11 mouse cellular contexts compared by ENCODE assay signal in the genomic region with DNA sequence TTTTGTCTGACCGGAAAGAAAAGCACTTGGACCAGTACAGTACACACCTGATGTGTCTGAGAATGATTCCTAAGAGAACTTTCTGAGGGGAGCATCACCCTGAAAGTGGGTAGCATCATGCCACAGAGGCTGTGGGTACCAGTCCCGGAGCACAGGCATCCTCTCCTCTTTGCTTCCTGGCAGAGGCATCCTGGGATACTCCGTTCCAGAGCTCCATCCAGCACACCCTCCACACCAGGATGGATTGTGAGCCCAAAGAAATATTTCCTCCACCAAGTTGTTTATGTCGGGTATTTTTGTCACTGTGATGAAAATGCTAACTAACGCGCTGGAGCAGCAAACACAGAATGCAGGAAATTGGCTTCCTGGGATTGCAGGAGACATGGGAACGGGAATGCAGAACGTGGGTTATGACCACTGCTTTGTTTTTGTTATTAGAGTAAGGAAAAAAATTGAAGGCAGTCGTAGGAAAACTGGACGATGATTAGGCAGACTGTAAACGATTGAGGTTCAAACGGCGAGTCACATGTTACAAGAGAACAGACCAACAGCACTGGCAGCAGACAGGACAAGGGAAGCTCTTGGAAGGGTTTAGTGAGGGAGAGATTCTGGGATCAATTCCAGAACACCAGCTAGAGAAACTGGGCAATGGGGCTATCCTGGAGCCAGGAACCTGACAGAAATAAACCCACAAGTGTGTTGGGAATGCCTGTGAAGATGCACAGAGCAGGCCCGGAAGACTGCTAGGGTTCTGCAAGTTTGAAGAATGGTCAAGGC.
A peak's percentile ranks its signal among the peaks of the same experiment; 100 is the strongest.
DNase-seq lines count a peak whose midpoint lies in the region; ATAC-seq lines count a peak whose summit lies in the region.
"Had no signal": no experiment of that assay in that cellular context is flagged by ENCODE, and none has a peak within 500 bp of the region (broad histone marks: within the 10 kb centered on the region; RNA-seq: fewer than 3 reads in every experiment).

No protein-coding gene starts in this region.

- no peaks in the 10 kb centered on the region for H3K4me1 ChIP-seq in intestine, embryonic 16.5 days (ENCODE audit: control insufficient read depth, insufficient read depth, low read length)
- H3K4me1 ChIP-seq in intestine, embryonic 15.5 days (replicated peaks), result no peaks in the 10 kb centered on the region
- H3K4me1 ChIP-seq in limb, embryonic 13.5 days, result peaks cover 16% of the 10 kb centered on the region

- H3K4me3 ChIP-seq in intestine, embryonic 16.5 days (ENCODE audit: low read length), result no peak overlapping the region
- H3K4me3 ChIP-seq in intestine, embryonic 15.5 days (replicated peaks), result no peak overlapping the region
- no peak overlapping the region for H3K4me3 ChIP-seq in limb, embryonic 13.5 days
- H3K4me3 ChIP-seq: erythroblast, embryonic 14.5 days; hindbrain, embryonic 10.5 days had no signal

- WGBS in intestine, embryonic 16.5 days, result 59% methylated on average over 14 of the region's 14 CpGs
- 52% methylated on average over 14 of the region's 14 CpGs for WGBS in intestine, embryonic 15.5 days
- WGBS in limb, embryonic 13.5 days, result 59% methylated on average over 14 of the region's 14 CpGs

- no peak overlapping the region for H3K9ac ChIP-seq in intestine, embryonic 16.5 days (ENCODE audit: low read depth, low read length)
- H3K9ac ChIP-seq in intestine, embryonic 15.5 days, result no peak overlapping the region
- H3K9ac ChIP-seq in limb, embryonic 13.5 days, result no peak overlapping the region

- peak; percentile 39 to 49 for DNase-seq in cerebellum, postnatal 10 days
- DNase-seq in cerebellum, adult 11-12 months, result no peak
- DNase-seq in NIH3T3 (ENCODE audit: low read depth), result peak; percentile 68
- DNase-seq in layer of hippocampus, adult 11-12 months (ENCODE audit: low spot score), result no peak
- no peak for DNase-seq in layer of hippocampus, adult 18-20 months (ENCODE audit: low spot score in 2 of 2)
- DNase-seq: kidney, adult 8-10 months had no signal

- no peaks in the 10 kb centered on the region for H3K9me3 ChIP-seq in intestine, embryonic 16.5 days (ENCODE audit: control insufficient read depth, low read length)
- H3K9me3 ChIP-seq in intestine, embryonic 15.5 days, result no peaks in the 10 kb centered on the region
- no peaks in the 10 kb centered on the region for H3K9me3 ChIP-seq in limb, embryonic 13.5 days
- H3K9me3 ChIP-seq: hindbrain, embryonic 10.5 days had no signal

- no peaks in the 10 kb centered on the region for H3K36me3 ChIP-seq in intestine, embryonic 16.5 days (ENCODE audit: control insufficient read depth, insufficient read depth, low read length)
- no peaks in the 10 kb centered on the region for H3K36me3 ChIP-seq in intestine, embryonic 15.5 days
- no peaks in the 10 kb centered on the region for H3K36me3 ChIP-seq in limb, embryonic 13.5 days
- H3K36me3 ChIP-seq: hindbrain, embryonic 10.5 days had no signal

- H3K27ac ChIP-seq in intestine, embryonic 16.5 days (ENCODE audit: low read length), result 0 out of 2 replicates have a peak overlapping the region, but pooled peaks have one; percentile 17
- H3K27ac ChIP-seq in intestine, embryonic 15.5 days, result no peak overlapping the region
- H3K27ac ChIP-seq in limb, embryonic 13.5 days, result peak overlapping the region; percentile 11; the same call in 1 of the 2 replicates

- no peak overlapping the region for H3K4me2 ChIP-seq in intestine, embryonic 16.5 days (ENCODE audit: low read depth, low read length)
- H3K4me2 ChIP-seq in intestine, embryonic 15.5 days (replicated peaks), result no peak overlapping the region
- no peak overlapping the region for H3K4me2 ChIP-seq in limb, embryonic 13.5 days (replicated peaks)

- no peak; the same call in 1 of the 2 replicates for ATAC-seq in intestine, embryonic 16.5 days
- ATAC-seq in intestine, embryonic 15.5 days, result no peak
- no peak for ATAC-seq in limb, embryonic 13.5 days (ENCODE audit: low FRiP score, low read depth)

- no peaks in the 10 kb centered on the region for H3K27me3 ChIP-seq in intestine, embryonic 16.5 days (replicated peaks; ENCODE audit: control insufficient read depth, insufficient read depth, low read length)
- no peaks in the 10 kb centered on the region for H3K27me3 ChIP-seq in intestine, embryonic 15.5 days (replicated peaks)
- H3K27me3 ChIP-seq in limb, embryonic 13.5 days, result no peaks in the 10 kb centered on the region

Comparison
In these comparisons a context has a peak if more than half of its experiments do, and no peak if none do; other contexts are left out.
1. DNase-seq: peak in cerebellum, postnatal 10 days (2 of 2) and NIH3T3 (single experiment); none in cerebellum, adult 11-12 months (single experiment), layer of hippocampus, adult 11-12 months (single experiment) and layer of hippocampus, adult 18-20 months (0 of 2).